Mouse (Mus musculus): ENCODE data around the gene Cldn20. TPM values are rescaled to one million over a fixed set of nuclear protein-coding genes. Genes with fewer than 3 reads are reported as not detected.

Cldn20 gene
- total and polyA plus RNA-seq, 2 experiments from 2014 or later = 0.37 to 0.46 TPM

GRCm38 (mm10) chr17:3516406-3516805, 15.9 kb upstream of the Cldn20 start:
- no peak for DNase-seq (ENCODE audit: low spot score)
- no peak overlapping the region for H3K9ac ChIP-seq (replicated peaks; ENCODE audit: low read length)
- H3K4me1 ChIP-seq (ENCODE audit: insufficient read depth, low read length) = no peaks in the 10 kb centered on the region
- no peaks in the 10 kb centered on the region for H3K9me3 ChIP-seq (ENCODE audit: low read length)
- WGBS = 32% methylated on average over 9 of the region's 9 CpGs
- no peaks in the 10 kb centered on the region for H3K36me3 ChIP-seq (ENCODE audit: insufficient read depth, low read length)
- no peak for TF ChIP-seq CTCF (IDR thresholded peaks at IDR 0.05; ENCODE audit: low read depth)
- no peak overlapping the region for H3K27ac ChIP-seq
- H3K27me3 ChIP-seq (ENCODE audit: insufficient read depth, low read length) = no peaks in the 10 kb centered on the region
- H3K4me3 ChIP-seq (ENCODE audit: low read length) = no peak overlapping the region
- H3K4me2 ChIP-seq (ENCODE audit: low read depth, low read length) = no peak overlapping the region
- no peak for ATAC-seq

GRCm38 (mm10) chr17:3520344-3520743, 12.0 kb upstream of the Cldn20 start:
- WGBS = 95% methylated on average over 5 of the region's 5 CpGs
- no peak overlapping the region for H3K9ac ChIP-seq (replicated peaks; ENCODE audit: low read length)
- no peaks in the 10 kb centered on the region for H3K27me3 ChIP-seq (ENCODE audit: insufficient read depth, low read length)
- no peaks in the 10 kb centered on the region for H3K4me1 ChIP-seq (ENCODE audit: insufficient read depth, low read length)
- TF ChIP-seq CTCF (IDR thresholded peaks at IDR 0.05; ENCODE audit: low read depth) = no peak
- no peaks in the 10 kb centered on the region for H3K36me3 ChIP-seq (ENCODE audit: insufficient read depth, low read length)
- no peak for ATAC-seq
- H3K4me3 ChIP-seq (ENCODE audit: low read length) = no peak overlapping the region
- no peaks in the 10 kb centered on the region for H3K9me3 ChIP-seq (ENCODE audit: low read length)
- DNase-seq (ENCODE audit: low spot score) = no peak
- H3K4me2 ChIP-seq (ENCODE audit: low read depth, low read length) = no peak overlapping the region
- H3K27ac ChIP-seq = no peak overlapping the region

GRCm38 (mm10) chr17:3527841-3528471, 4.4 kb upstream of the Cldn20 start:
- H3K27me3 ChIP-seq (ENCODE audit: insufficient read depth, low read length) = no peaks in the 10 kb centered on the region
- H3K36me3 ChIP-seq (ENCODE audit: insufficient read depth, low read length) = no peaks in the 10 kb centered on the region
- no peaks in the 10 kb centered on the region for H3K4me1 ChIP-seq (ENCODE audit: insufficient read depth, low read length)
- H3K9me3 ChIP-seq (ENCODE audit: low read length) = no peaks in the 10 kb centered on the region
- DNase-seq (ENCODE audit: low spot score) (peak; percentile 31), ATAC-seq (no peak)
- H3K27ac ChIP-seq = no peak overlapping the region
- no peak overlapping the region for H3K9ac ChIP-seq (replicated peaks; ENCODE audit: low read length)
- WGBS = 63% methylated on average over 6 of the region's 6 CpGs
- H3K4me2 ChIP-seq (ENCODE audit: low read depth, low read length) = no peak overlapping the region
- no peak for TF ChIP-seq CTCF (IDR thresholded peaks at IDR 0.05; ENCODE audit: low read depth)
- no peak overlapping the region for H3K4me3 ChIP-seq (ENCODE audit: low read length)

GRCm38 (mm10) chr17:3529523-3529922, 2.8 kb upstream of the Cldn20 start:
- no peaks in the 10 kb centered on the region for H3K4me1 ChIP-seq (ENCODE audit: insufficient read depth, low read length)
- H3K27ac ChIP-seq = no peak overlapping the region
- WGBS = 62% methylated on average over 3 of the region's 3 CpGs
- no peak overlapping the region for H3K4me2 ChIP-seq (ENCODE audit: low read depth, low read length)
- DNase-seq (ENCODE audit: low spot score) = no peak
- ATAC-seq = no peak
- H3K9me3 ChIP-seq (ENCODE audit: low read length) = no peaks in the 10 kb centered on the region
- no peaks in the 10 kb centered on the region for H3K36me3 ChIP-seq (ENCODE audit: insufficient read depth, low read length)
- TF ChIP-seq CTCF (IDR thresholded peaks at IDR 0.05; ENCODE audit: low read depth) = no peak
- no peak overlapping the region for H3K9ac ChIP-seq (replicated peaks; ENCODE audit: low read length)
- no peaks in the 10 kb centered on the region for H3K27me3 ChIP-seq (ENCODE audit: insufficient read depth, low read length)
- H3K4me3 ChIP-seq (ENCODE audit: low read length) = no peak overlapping the region

GRCm38 (mm10) chr17:3530549-3530948, 1.8 kb upstream of the Cldn20 start:
- ATAC-seq = no peak
- no peak overlapping the region for H3K4me3 ChIP-seq (ENCODE audit: low read length)
- no peak overlapping the region for H3K27ac ChIP-seq
- WGBS = 74% methylated on average over 7 of the region's 7 CpGs
- H3K27me3 ChIP-seq (ENCODE audit: insufficient read depth, low read length) = no peaks in the 10 kb centered on the region
- no peaks in the 10 kb centered on the region for H3K4me1 ChIP-seq (ENCODE audit: insufficient read depth, low read length)
- H3K9me3 ChIP-seq (ENCODE audit: low read length) = no peaks in the 10 kb centered on the region
- no peak for DNase-seq (ENCODE audit: low spot score)
- H3K36me3 ChIP-seq (ENCODE audit: insufficient read depth, low read length) = no peaks in the 10 kb centered on the region
- no peak overlapping the region for H3K9ac ChIP-seq (replicated peaks; ENCODE audit: low read length)
- no peak overlapping the region for H3K4me2 ChIP-seq (ENCODE audit: low read depth, low read length)
- no peak for TF ChIP-seq CTCF (IDR thresholded peaks at IDR 0.05; ENCODE audit: low read depth)

DNA sequence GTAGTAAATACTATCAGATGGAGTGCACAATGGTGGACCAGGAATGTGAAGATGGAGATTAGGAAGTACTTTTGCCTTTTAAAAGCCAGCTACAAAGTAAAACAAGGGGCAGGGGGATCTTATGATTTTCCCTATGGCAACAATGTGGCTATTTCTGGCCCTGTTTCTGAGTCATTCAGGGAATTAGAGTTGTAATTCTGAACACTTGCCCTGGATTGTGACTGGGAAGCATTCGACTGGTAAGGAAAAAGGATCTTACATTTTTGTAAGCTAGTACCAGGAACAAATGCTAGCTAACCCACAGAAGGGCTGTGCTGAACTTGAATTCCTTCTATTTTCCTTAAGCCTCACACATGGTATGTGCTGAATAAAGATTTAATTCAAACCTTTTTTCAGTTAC, 713 bp upstream of the Cldn20 start:
- no peak overlapping the region for H3K27ac ChIP-seq
- H3K9me3 ChIP-seq (ENCODE audit: low read length) = no peaks in the 10 kb centered on the region
- no peak overlapping the region for H3K4me2 ChIP-seq (ENCODE audit: low read depth, low read length)
- WGBS = 63% methylated on average over 1 of the region's 1 CpGs
- no peaks in the 10 kb centered on the region for H3K27me3 ChIP-seq (ENCODE audit: insufficient read depth, low read length)
- no peak overlapping the region for H3K4me3 ChIP-seq (ENCODE audit: low read length)
- H3K9ac ChIP-seq (replicated peaks; ENCODE audit: low read length) = no peak overlapping the region
- no peak for TF ChIP-seq CTCF (IDR thresholded peaks at IDR 0.05; ENCODE audit: low read depth)
- H3K4me1 ChIP-seq (ENCODE audit: insufficient read depth, low read length) = no peaks in the 10 kb centered on the region
- DNase-seq (ENCODE audit: low spot score) (no peak), ATAC-seq (no peak)
- no peaks in the 10 kb centered on the region for H3K36me3 ChIP-seq (ENCODE audit: insufficient read depth, low read length)

DNA sequence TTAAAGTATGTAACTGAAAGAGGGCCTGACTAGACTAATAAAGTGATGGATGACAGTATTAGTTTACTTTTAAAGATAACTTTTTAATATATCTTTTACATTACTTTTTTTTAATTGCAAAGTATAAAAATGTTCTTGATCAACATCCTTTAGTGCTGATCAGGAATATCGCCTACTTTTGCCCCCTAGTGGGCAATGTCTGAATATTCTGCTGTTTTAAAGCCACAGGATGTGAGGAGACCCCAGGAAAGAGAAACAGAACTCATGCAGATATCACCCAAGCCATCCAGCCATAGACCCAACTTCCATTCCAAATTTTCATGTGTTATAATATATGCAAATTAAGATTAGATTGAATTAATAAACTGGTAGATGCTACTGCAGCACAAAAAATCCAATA, 1.1 kb downstream of the Cldn20 start:
- Histone ChIP-seq H3K27me3 (ENCODE audit: insufficient read depth, low read length) (no peaks in the 10 kb centered on the region), H3K36me3 (ENCODE audit: insufficient read depth, low read length) (no peaks in the 10 kb centered on the region), H3K4me3 (ENCODE audit: low read length) (no peak overlapping the region), H3K27ac (no peak overlapping the region), H3K9me3 (ENCODE audit: low read length) (no peaks in the 10 kb centered on the region), H3K4me2 (ENCODE audit: low read depth, low read length) (no peak overlapping the region), H3K9ac (replicated peaks; ENCODE audit: low read length) (no peak overlapping the region), H3K4me1 (ENCODE audit: insufficient read depth, low read length) (no peaks in the 10 kb centered on the region)
- peak; percentile 70 for TF ChIP-seq CTCF (IDR thresholded peaks at IDR 0.05; ENCODE audit: low read depth)
- ATAC-seq (no peak), DNase-seq (ENCODE audit: low spot score) (peak; percentile 77)
- WGBS = 19% methylated on average over 1 of the region's 1 CpGs

All from hindbrain, postnatal 0 days (tissue).